Mouse (Mus musculus): ENCODE results near the gene Ankrd26. TPM values are rescaled to one million over a fixed set of nuclear protein-coding genes. Genes with fewer than 3 reads are reported as not detected.

Ankrd26 gene
- polyA plus RNA-seq, 1 experiment: 7.1 TPM

DNA sequence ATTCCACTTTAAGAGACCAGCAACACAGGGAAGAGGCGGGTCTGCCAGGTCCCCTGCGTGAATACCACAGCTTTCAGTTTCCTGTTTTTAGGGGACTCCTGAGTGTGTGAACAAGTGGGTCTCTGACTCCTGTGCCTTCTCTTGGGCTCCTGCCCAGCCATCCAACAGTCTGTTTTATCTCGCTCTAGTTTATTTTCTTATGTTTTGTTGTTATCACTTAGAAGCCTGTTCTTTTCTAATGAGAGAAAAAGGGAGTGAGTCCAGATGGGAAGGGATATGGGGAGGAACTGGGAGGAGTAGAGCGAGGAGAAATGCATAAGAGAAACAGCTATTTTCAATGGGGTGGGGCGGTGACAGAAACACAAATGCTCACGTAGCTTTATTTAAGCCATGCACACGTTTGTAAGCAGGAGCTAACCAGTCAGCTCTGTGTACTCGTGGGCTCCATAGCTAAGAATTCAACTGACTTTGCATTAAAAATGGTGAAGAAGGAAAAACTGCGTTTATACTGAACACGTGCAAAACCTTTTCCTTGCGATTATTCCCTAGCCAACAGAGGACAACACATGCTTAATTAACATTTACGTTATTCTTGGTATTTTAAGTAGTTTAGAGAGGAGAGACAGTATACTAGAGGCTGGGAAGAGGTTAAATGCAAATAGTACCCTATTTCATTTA, 48.6 kb downstream of the Ankrd26 start:
- Histone ChIP-seq H3K27ac (ENCODE audit: insufficient read depth, low read length) (no peak overlapping the region), H3K4me3 (ENCODE audit: insufficient read depth, low read length) (no peak overlapping the region), H3K4me1 (ENCODE audit: control insufficient read depth, insufficient read depth, low read length) (no peaks in the 10 kb centered on the region)
- no peak for TF ChIP-seq CTCF (IDR thresholded peaks at IDR 0.05; ENCODE audit: extremely low read depth, insufficient read depth, low read length)
- TF ChIP-seq POLR2A (IDR thresholded peaks at IDR 0.05; ENCODE audit: extremely low read depth, insufficient read depth, low read length): no peak

- Histone ChIP-seq H3K27ac (ENCODE audit: insufficient read depth, low read length) (no peak overlapping the region), H3K4me1 (ENCODE audit: control insufficient read depth, insufficient read depth, low read length) (no peaks in the 10 kb centered on the region), H3K4me3 (ENCODE audit: insufficient read depth, low read length) (no peak overlapping the region)
- TF ChIP-seq POLR2A (IDR thresholded peaks at IDR 0.05; ENCODE audit: extremely low read depth, insufficient read depth, low read length): no peak
- TF ChIP-seq CTCF (IDR thresholded peaks at IDR 0.05; ENCODE audit: extremely low read depth, insufficient read depth, low read length): no peak
Observed at GRCm38 (mm10) chr6:118499010-118499409, 63.0 kb downstream of the Ankrd26 start.

DNA sequence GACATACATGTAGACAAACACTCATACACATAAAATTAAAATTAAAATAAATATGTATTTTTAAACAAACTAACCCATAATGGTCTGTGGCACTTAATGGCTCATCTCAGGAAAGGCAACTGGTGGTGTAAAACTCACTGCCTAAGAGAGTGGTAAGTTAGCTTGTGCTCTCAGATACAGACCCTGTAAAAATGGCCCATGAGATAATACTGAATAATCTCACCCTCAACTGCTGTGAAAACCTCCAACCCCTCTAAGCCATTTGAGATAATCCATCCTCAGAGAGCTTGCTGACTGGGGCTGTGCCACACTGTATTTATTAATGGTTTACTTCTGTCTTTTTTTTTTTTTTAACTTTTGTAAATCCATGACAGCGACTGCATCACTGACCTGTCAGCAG, 79.9 kb downstream of the Ankrd26 start:
- TF ChIP-seq CTCF (IDR thresholded peaks at IDR 0.05; ENCODE audit: extremely low read depth, insufficient read depth, low read length) (no peak), POLR2A (IDR thresholded peaks at IDR 0.05; ENCODE audit: extremely low read depth, insufficient read depth, low read length) (no peak)
- no peak overlapping the region for H3K4me3 ChIP-seq (ENCODE audit: insufficient read depth, low read length)
- no peaks in the 10 kb centered on the region for H3K4me1 ChIP-seq (ENCODE audit: control insufficient read depth, insufficient read depth, low read length)

DNA sequence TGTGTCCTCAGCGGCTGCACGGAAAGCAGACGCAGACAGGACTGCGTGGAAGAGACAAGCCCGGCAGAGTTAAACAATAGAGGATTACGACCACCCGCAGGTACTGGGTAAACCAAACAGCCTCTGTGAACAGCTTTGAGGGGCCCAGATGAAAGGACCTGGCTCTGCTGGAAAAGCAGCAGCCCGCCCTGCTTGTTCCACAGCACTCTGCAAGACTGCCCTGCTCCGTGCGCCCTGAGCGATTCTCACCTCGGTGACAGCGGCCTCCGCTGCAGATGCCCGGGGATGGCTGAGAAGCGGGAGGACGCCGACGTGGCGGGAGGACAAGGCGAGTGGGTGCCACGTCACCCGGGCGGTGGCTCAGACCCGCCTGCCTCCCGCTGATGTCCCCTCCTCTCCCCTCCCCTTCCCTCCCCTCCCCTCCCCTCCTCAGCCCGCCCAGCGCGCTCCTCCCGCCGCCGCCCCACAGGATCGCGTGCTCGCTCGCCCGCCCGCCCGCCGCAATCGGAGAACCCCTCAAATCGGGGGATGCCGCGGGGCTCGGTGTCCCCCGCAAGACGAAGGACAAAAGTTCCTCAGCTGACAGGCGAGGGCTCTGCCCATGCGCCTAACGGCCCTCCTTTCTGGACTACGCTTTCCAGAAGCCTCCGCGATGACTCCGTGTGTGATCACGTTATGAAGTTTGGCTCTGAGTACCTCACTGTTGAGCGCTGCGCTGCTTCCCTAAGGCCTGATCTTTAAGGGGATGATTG, 82.9 kb downstream of the Ankrd26 start, which contains the start of gene Zfp9:
Zfp9 (minus strand) TSS at position 364 of the 752 bp plus-strand sequence.
- Histone ChIP-seq H3K4me1 (ENCODE audit: control insufficient read depth, insufficient read depth, low read length) (no peaks in the 10 kb centered on the region), H3K27ac (ENCODE audit: insufficient read depth, low read length) (peak within 1 kb of the TSS; percentile 62), H3K4me3 (ENCODE audit: insufficient read depth, low read length) (peak within 1 kb of the TSS; percentile 76)
- TF ChIP-seq POLR2A (IDR thresholded peaks at IDR 0.05; ENCODE audit: extremely low read depth, insufficient read depth, low read length) (peak; percentile 81; the same call in 1 of the 2 replicates), CTCF (IDR thresholded peaks at IDR 0.05; ENCODE audit: extremely low read depth, insufficient read depth, low read length) (no peak)

More for the DNA sequence above, 79.9 kb downstream of the Ankrd26 start:
- H3K27ac ChIP-seq (ENCODE audit: insufficient read depth, low read length): no peak overlapping the region

- H3K27ac ChIP-seq (ENCODE audit: insufficient read depth, low read length): no peak overlapping the region
- peak overlapping the region; percentile 76 for H3K4me3 ChIP-seq (ENCODE audit: insufficient read depth, low read length)
- TF ChIP-seq POLR2A (IDR thresholded peaks at IDR 0.05; ENCODE audit: extremely low read depth, insufficient read depth, low read length) (no peak), CTCF (IDR thresholded peaks at IDR 0.05; ENCODE audit: extremely low read depth, insufficient read depth, low read length) (no peak)
- no peaks in the 10 kb centered on the region for H3K4me1 ChIP-seq (ENCODE audit: control insufficient read depth, insufficient read depth, low read length)
Observed at GRCm38 (mm10) chr6:118477875-118478785, 83.9 kb downstream of the Ankrd26 start.

- no peak overlapping the region for H3K27ac ChIP-seq (ENCODE audit: insufficient read depth, low read length)
- TF ChIP-seq CTCF (IDR thresholded peaks at IDR 0.05; ENCODE audit: extremely low read depth, insufficient read depth, low read length) (no peak), POLR2A (IDR thresholded peaks at IDR 0.05; ENCODE audit: extremely low read depth, insufficient read depth, low read length) (no peak)
- H3K4me3 ChIP-seq (ENCODE audit: insufficient read depth, low read length): no peak overlapping the region
- H3K4me1 ChIP-seq (ENCODE audit: control insufficient read depth, insufficient read depth, low read length): no peaks in the 10 kb centered on the region
Observed at GRCm38 (mm10) chr6:118462069-118462705, 99.8 kb downstream of the Ankrd26 start.

DNA sequence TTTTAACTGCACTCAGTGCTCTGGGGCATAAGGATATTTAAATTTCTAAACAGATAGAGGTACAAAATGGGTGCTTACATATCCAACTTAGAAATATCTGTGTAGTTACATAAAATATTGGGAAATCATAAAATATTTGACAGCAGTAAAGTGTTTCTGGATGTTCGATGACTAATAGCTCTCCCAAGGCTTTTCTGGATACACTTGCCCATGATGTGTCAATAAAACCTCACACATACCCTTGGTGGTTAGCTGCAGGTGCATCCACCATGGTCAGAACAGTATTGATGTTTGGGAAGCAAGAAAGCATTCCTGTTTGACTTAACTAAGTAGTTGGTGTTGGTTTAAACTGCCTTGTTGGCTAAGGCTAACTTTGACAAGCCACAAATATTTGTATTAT, 104.3 kb downstream of the Ankrd26 start:
- H3K4me3 ChIP-seq (ENCODE audit: insufficient read depth, low read length): no peak overlapping the region
- H3K4me1 ChIP-seq (ENCODE audit: control insufficient read depth, insufficient read depth, low read length): peaks cover 7% of the 10 kb centered on the region; the same call in 1 of the 2 replicates
- TF ChIP-seq CTCF (IDR thresholded peaks at IDR 0.05; ENCODE audit: extremely low read depth, insufficient read depth, low read length) (no peak), POLR2A (IDR thresholded peaks at IDR 0.05; ENCODE audit: extremely low read depth, insufficient read depth, low read length) (no peak)
- H3K27ac ChIP-seq (ENCODE audit: insufficient read depth, low read length): no peak overlapping the region

DNA sequence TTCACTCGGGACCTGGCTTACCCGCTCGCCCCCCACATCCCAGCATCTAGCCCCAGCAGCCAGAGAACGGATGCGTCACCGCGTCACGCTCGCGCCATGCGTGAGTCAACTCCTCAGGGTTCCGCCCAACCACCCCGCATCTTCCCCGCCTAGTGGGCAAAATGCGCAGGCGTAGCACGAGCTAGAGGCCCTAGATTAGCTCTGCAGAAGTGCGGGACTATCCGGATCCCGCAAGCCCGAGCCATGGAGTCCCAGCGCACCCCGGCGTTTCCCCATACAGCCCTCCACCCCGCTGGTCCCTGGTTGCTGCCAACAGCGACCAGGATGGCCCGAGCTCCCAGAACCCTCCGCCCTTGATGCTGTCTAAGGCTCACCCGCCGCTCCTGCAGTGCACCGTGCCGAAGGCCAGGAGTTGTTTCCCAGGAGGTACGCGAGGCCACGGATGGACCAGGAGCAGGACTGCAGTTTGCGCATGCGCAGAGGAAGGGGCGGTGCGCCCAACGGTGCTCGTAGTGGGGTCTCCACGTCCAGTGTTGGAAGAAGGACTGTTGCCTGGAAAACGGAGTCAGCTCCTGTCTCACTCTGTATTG, 106.9 kb downstream of the Ankrd26 start, which contains the start of gene Zfp248:
Zfp248 (minus strand) TSS at position 487 of the 590 bp plus-strand sequence.
- TF ChIP-seq POLR2A (IDR thresholded peaks at IDR 0.05; ENCODE audit: extremely low read depth, insufficient read depth, low read length): peak; percentile 88
- TF ChIP-seq CTCF (IDR thresholded peaks at IDR 0.05; ENCODE audit: extremely low read depth, insufficient read depth, low read length): no peak
- Histone ChIP-seq H3K4me1 (ENCODE audit: control insufficient read depth, insufficient read depth, low read length) (peaks cover 7% of the 10 kb centered on the region; the same call in 1 of the 2 replicates), H3K27ac (ENCODE audit: insufficient read depth, low read length) (peak within 1 kb of the TSS; percentile 91), H3K4me3 (ENCODE audit: insufficient read depth, low read length) (peak within 1 kb of the TSS; percentile 70)

All from cortical plate, adult 2 months (tissue).